8 mouse cellular contexts compared by ENCODE assay signal in the genomic region with DNA sequence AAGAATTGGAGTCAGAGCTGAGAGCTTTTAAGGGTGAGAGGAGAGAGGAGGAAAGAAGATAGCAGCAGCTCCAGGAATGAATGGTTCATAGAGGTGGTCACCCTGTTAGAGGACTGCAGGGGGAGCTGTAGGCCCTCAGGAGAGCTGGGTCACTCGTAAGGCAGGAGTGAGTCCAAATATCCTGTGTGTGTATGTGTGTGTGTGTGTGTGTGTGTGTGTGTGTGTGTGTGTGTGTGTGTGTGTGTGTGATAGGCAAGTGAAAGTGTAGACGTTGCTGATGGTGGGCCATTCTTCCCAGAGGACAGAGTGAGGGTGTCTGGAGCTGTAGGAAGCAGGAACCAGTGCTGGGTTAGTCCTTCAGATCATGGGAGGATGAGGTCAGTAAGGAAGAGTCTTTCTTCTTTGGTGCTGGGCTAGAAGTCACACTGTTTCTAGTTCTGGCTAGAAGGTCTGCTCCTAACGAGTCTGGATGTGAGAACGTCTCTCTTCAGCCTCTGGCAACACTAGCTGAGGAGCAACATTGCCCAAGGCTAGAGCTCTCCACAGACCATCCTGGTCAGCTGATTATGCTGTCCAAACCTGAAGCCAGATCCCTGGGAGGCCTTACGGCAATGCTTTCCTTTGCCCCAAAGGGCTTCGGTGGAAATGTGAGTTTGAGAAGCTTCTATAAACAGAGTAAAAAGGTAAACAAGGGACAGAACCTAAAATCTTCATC.
DNase-seq lines count a peak whose midpoint lies in the region; TF ChIP-seq lines count a peak whose summit lies in the region.

No protein-coding gene starts in this region.

- no peak overlapping the region for H3K27ac ChIP-seq in ES-E14 (ENCODE audit: insufficient read depth, low read depth, low read length, poor library complexity, severe bottlenecking)
- peak overlapping the region; percentile 92 for H3K27ac ChIP-seq in cerebellum, adult 2 months (ENCODE audit: insufficient read depth, low read length)

- peaks cover 4 to 10% of the 10 kb centered on the region in 2 experiments; a peak in 2 of 4 replicates for H3K4me1 ChIP-seq in ES-E14 (ENCODE audit: control insufficient read depth in 2 of 2, insufficient read depth in 2 of 2, low read length in 2 of 2, poor library complexity in 1 of 2)
- peaks cover 5% of the 10 kb centered on the region for H3K4me1 ChIP-seq in cerebellum, adult 2 months (ENCODE audit: control insufficient read depth, insufficient read depth, low read length)
- no peaks in the 10 kb centered on the region for H3K4me1 ChIP-seq in lung, adult 2 months (ENCODE audit: control insufficient read depth, insufficient read depth, low read length)

- H3K9ac ChIP-seq in ES-E14 (ENCODE audit: insufficient read depth, low read depth, low read length, poor library complexity, severe bottlenecking) = no peak overlapping the region

- no peak overlapping the region for H3K4me3 ChIP-seq in ES-E14 (ENCODE audit: insufficient read depth in 1 of 2, low read depth in 1 of 2, low read length in 2 of 2, poor library complexity in 1 of 2, severe bottlenecking in 1 of 2)
- H3K4me3 ChIP-seq in cerebellum, adult 2 months (replicated peaks; ENCODE audit: insufficient read depth, low read depth, low read length) = peak overlapping the region; percentile 27
- no peak overlapping the region for H3K4me3 ChIP-seq in lung, adult 2 months (replicated peaks; ENCODE audit: extremely low read depth, low read depth, low read length)

- no peaks in the 10 kb centered on the region for H3K36me3 ChIP-seq in ES-E14 (ENCODE audit: control insufficient read depth, insufficient read depth, low read length, poor library complexity, severe bottlenecking)

- DNase-seq in layer of hippocampus, postnatal 10 days (ENCODE audit: low spot score in 2 of 2) = peak; percentile 30 to 41
- DNase-seq in layer of hippocampus, adult 11-12 months (ENCODE audit: low spot score) = no peak
- no peak for DNase-seq in ES-E14 (ENCODE audit: low read depth, low spot score)
- peak; percentile 83 to 84 for DNase-seq in cerebellum, adult 2 months
- peak; percentile 35 for DNase-seq in heart, postnatal 4 days
- DNase-seq in lung, adult 2 months = no peak
- no peak for DNase-seq in frontal cortex, postnatal 36 days (ENCODE audit: low spot score in 2 of 2)
- no peak for DNase-seq in urinary bladder, postnatal 10 days (ENCODE audit: low spot score)

- TF ChIP-seq POLR2A in cerebellum, adult 2 months (IDR thresholded peaks at IDR 0.05; ENCODE audit: borderline replicate concordance, insufficient read depth, low read length) = no peak
- TF ChIP-seq POLR2A in lung, adult 2 months (IDR thresholded peaks at IDR 0.05; ENCODE audit: borderline replicate concordance, extremely low read depth, low read depth, low read length) = no peak

- 10% methylated on average over 6 of the region's 6 CpGs for WGBS in cerebellum, adult 2 months
- 41% methylated on average over 6 of the region's 6 CpGs for WGBS in lung, adult 2 months

- H3K9me3 ChIP-seq in ES-E14 (ENCODE audit: control insufficient read depth, insufficient read depth, low read depth, low read length) = no peaks in the 10 kb centered on the region

- in situ Hi-C loops in ES-E14 (cut with MboI; ENCODE audit: low sequenced_read_pairs in 2 of 2, unreplicated experiment in 2 of 2) = loop anchor here in 1 of 2 experiments (10.0 kb wide), 1 partner anchor 122 kb away; no protein-coding TSS in a partner anchor

- H3K27me3 ChIP-seq in cerebellum, adult 2 months (ENCODE audit: control insufficient read depth, insufficient read depth, low read length) = no peaks in the 10 kb centered on the region

- peak; percentile 93 for TF ChIP-seq CTCF in cerebellum, adult 2 months (IDR thresholded peaks at IDR 0.05; ENCODE audit: borderline replicate concordance, insufficient read depth, low read depth, low read length)
- TF ChIP-seq CTCF in lung, adult 2 months (IDR thresholded peaks at IDR 0.05; ENCODE audit: insufficient read depth, low read length) = peak; percentile 49

TF ChIP-seq in ES-E14, 5 proteins besides CTCF, POLR2A, EP300 and RAD21:
- peak; percentile 86; the same call in 1 of the 2 replicates for TF ChIP-seq ZC3H11A (IDR thresholded peaks at IDR 0.05; ENCODE audit: borderline replicate concordance, low read depth, low read length)
- no peak for TF ChIP-seq HCFC1 (IDR thresholded peaks at IDR 0.05; ENCODE audit: borderline replicate concordance, insufficient read depth, low read length)
- no peak for TF ChIP-seq ZNF384 (IDR thresholded peaks at IDR 0.05; ENCODE audit: low read depth, low read length)

Comparison
In these comparisons a context has a peak if more than half of its experiments do, and no peak if none do; other contexts are left out.
1. DNase-seq: peak in layer of hippocampus, postnatal 10 days (2 of 2), cerebellum, adult 2 months (2 of 2) and heart, postnatal 4 days (single experiment); none in layer of hippocampus, adult 11-12 months (single experiment), ES-E14 (single experiment), lung, adult 2 months (single experiment), frontal cortex, postnatal 36 days (0 of 2) and urinary bladder, postnatal 10 days (single experiment).